Mouse (Mus musculus): ENCODE measurements around the gene Cdca7.

Cdca7 gene

GRCm38 (mm10) chr2:72475797-72476485 is at the start of gene Cdca7:
Cdca7 (plus strand) TSS chr2:72476159.
- peak; percentile 54 to 73 for DNase-seq

- no peak for DNase-seq
These were observed 49.2 kb upstream of the Cdca7 start for GRCm38 (mm10) chr2:72426776-72427175.

GRCm38 (mm10) chr2:72427288-72427687 is 48.7 kb upstream of the Cdca7 start:
- DNase-seq, result no peak

GRCm38 (mm10) chr2:72438941-72439533 is 36.9 kb upstream of the Cdca7 start:
- DNase-seq, result peak; percentile 25 to 34

GRCm38 (mm10) chr2:72441010-72441409 is 34.9 kb upstream of the Cdca7 start:
- DNase-seq, result no peak

GRCm38 (mm10) chr2:72442825-72443224 is 33.1 kb upstream of the Cdca7 start:
- no peak for DNase-seq

- DNase-seq, result no peak
These were observed 32.0 kb upstream of the Cdca7 start for GRCm38 (mm10) chr2:72443960-72444359.

GRCm38 (mm10) chr2:72446106-72446505 is 29.9 kb upstream of the Cdca7 start:
- DNase-seq, result no peak

GRCm38 (mm10) chr2:72446615-72447014 is 29.3 kb upstream of the Cdca7 start:
- DNase-seq, result no peak

- no peak for DNase-seq
These were observed 22.4 kb upstream of the Cdca7 start for GRCm38 (mm10) chr2:72453563-72453962.

- no peak for DNase-seq
These were observed 19.8 kb upstream of the Cdca7 start for GRCm38 (mm10) chr2:72456189-72456588.

- no peak for DNase-seq
These were observed 11.5 kb upstream of the Cdca7 start for GRCm38 (mm10) chr2:72464376-72465014.

- no peak for DNase-seq
These were observed 8.4 kb upstream of the Cdca7 start for GRCm38 (mm10) chr2:72467604-72468003.

- no peak for DNase-seq
These were observed 4.4 kb upstream of the Cdca7 start for GRCm38 (mm10) chr2:72471415-72472070.

GRCm38 (mm10) chr2:72474531-72475287 is 1.2 kb upstream of the Cdca7 start:
- DNase-seq, result no peak

GRCm38 (mm10) chr2:72475423-72475796 is 549 bp upstream of the Cdca7 start:
- DNase-seq, result no peak

- no peak for DNase-seq
These were observed 690 bp downstream of the Cdca7 start for GRCm38 (mm10) chr2:72476486-72477211.

- DNase-seq, result peak; percentile 76
These were observed 1.3 kb downstream of the Cdca7 start for GRCm38 (mm10) chr2:72477221-72477620.

- no peak for DNase-seq
These were observed 2.2 kb downstream of the Cdca7 start for GRCm38 (mm10) chr2:72478176-72478575.

GRCm38 (mm10) chr2:72478921-72479320 is 3.0 kb downstream of the Cdca7 start:
- DNase-seq, result no peak

GRCm38 (mm10) chr2:72479818-72480217 is 3.9 kb downstream of the Cdca7 start:
- no peak for DNase-seq

GRCm38 (mm10) chr2:72491650-72492049 is 15.7 kb downstream of the Cdca7 start:
- no peak for DNase-seq

Data from kidney, adult 8-10 months (tissue).